Mouse (Mus musculus): Measurements from ENCODE around the gene Pnisr. TPM values are rescaled to one million over a fixed set of nuclear protein-coding genes. Genes with fewer than 3 reads are reported as not detected.

Pnisr gene
- polyA plus RNA-seq, 1 experiment from 2014 or later, result 175 TPM

Other genes with a start within 250 kb of the Pnisr start
- 0.29 and 0.53 TPM in 2 replicates for gene Prdm13, start 161.6 kb upstream of the Pnisr start, polyA plus RNA-seq (2014; fragmentation: Nextera tagmentation; extraction: Ambion mirVana)
- gene Ccnc, start 119.9 kb upstream of the Pnisr start, polyA plus RNA-seq (2014; fragmentation: Nextera tagmentation; extraction: Ambion mirVana), result 61.3 and 67.5 TPM in 2 replicates
- 10.3 and 11.6 TPM in 2 replicates for gene Usp45, start 80.4 kb upstream of the Pnisr start, polyA plus RNA-seq (2014; fragmentation: Nextera tagmentation; extraction: Ambion mirVana)
- gene Tstd3, start 80.4 kb upstream of the Pnisr start, polyA plus RNA-seq (2014; fragmentation: Nextera tagmentation; extraction: Ambion mirVana), result 18.6 and 19.4 TPM in 2 replicates
- gene Coq3, start 32.1 kb downstream of the Pnisr start, polyA plus RNA-seq (2014; fragmentation: Nextera tagmentation; extraction: Ambion mirVana), result 13.5 and 16.5 TPM in 2 replicates
- 15.3 and 15.7 TPM in 2 replicates for gene Faxc, start 83.7 kb downstream of the Pnisr start, polyA plus RNA-seq (2014; fragmentation: Nextera tagmentation; extraction: Ambion mirVana)